Mouse (Mus musculus) small intestine, adult 2 months (tissue): ENCODE measurements around the gene Actl10.

ENCODE experiments used
- CTCF ChIP-seq: fragments of 200-500 bp; IDR thresholded peaks from 2 replicates; pipeline ENCODE4 v1.5.1; 2012; ENCODE audit warnings: low read depth, mild to moderate bottlenecking, control low read depth, inconsistent platforms, low read length, moderate library complexity, mixed read lengths; ENCODE audit not compliant: insufficient replicate concordance, insufficient read length; ENCODE audit errors: extremely low read depth
- POLR2A ChIP-seq: fragments of 200-500 bp; IDR thresholded peaks from 2 replicates; pipeline ENCODE4 v1.6.1; 2012; ENCODE audit warnings: low read depth, mild to moderate bottlenecking, control low read depth, inconsistent platforms, low read length, moderate library complexity

DNA sequence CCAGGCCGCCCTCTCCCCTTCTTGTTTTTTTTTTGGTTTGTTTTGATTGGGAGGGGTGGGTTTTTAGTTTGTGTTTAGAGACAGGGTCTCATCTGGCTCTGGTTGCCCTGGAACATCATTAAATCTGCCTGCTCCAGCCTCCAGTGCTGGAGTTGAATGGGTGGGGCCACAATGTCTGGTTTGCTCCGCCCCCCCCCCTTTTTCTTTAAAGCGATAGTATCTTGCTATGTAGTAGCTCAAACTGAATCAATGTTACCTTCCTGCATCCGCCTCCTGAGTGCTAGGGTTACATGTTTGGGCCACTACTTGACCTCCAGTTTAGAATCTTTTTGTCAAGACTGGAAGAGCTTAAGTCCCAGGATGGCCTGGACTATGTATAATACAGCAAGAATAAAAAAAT is 19.7 kb downstream of the Actl10 start:
- TF ChIP-seq CTCF (no peak), POLR2A (no peak)
